Mouse (Mus musculus): ENCODE measurements around the gene Taf8. TPM values are rescaled to one million over a fixed set of nuclear protein-coding genes. Genes with fewer than 3 reads are reported as not detected.

Gene Taf8
- 15.1 and 25.1 TPM in 2 replicates for total RNA-seq (2014; rRNA removed)
- polyA plus RNA-seq (2015; fragmentation: Nextera tagmentation; extraction: Ambion mirVana), result 11.5 and 12.3 TPM in 2 replicates

GRCm38 (mm10) chr17:47501946-47502706, at the start of gene Taf8:
Gene Taf8 (minus strand): TSS chr17:47502292.
- no peaks in the 10 kb centered on the region for H3K27me3 ChIP-seq (ENCODE audit: insufficient read depth, low read length)
- no peak for TF ChIP-seq CTCF (IDR thresholded peaks at IDR 0.05)
- H3K9me3 ChIP-seq (ENCODE audit: low read length), result no peaks in the 10 kb centered on the region
- WGBS, result under 1% methylated on average over 40 of the region's 40 CpGs
- DNase-seq (ENCODE audit: low spot score) (peak; percentile 94), ATAC-seq (ENCODE audit: low FRiP score) (peak; percentile 96)
- H3K36me3 ChIP-seq (ENCODE audit: insufficient read depth, low read length), result peaks cover 10% of the 10 kb centered on the region; the same call in 1 of the 2 replicates
- peak within 1 kb of the TSS; percentile 60 for H3K4me3 ChIP-seq (ENCODE audit: low read depth, low read length)
- H3K4me1 ChIP-seq (ENCODE audit: insufficient read depth, low read length), result peaks cover 6% of the 10 kb centered on the region; the same call in 1 of the 2 replicates
- peak within 1 kb of the TSS; percentile 64 for H3K4me2 ChIP-seq (ENCODE audit: low read depth, low read length, poor library complexity, severe bottlenecking)
- H3K27ac ChIP-seq (ENCODE audit: low read depth, low read length), result peak within 1 kb of the TSS; percentile 73
- peak within 1 kb of the TSS; percentile 72 for H3K9ac ChIP-seq (replicated peaks; ENCODE audit: low read length, poor library complexity, severe bottlenecking)

DNA sequence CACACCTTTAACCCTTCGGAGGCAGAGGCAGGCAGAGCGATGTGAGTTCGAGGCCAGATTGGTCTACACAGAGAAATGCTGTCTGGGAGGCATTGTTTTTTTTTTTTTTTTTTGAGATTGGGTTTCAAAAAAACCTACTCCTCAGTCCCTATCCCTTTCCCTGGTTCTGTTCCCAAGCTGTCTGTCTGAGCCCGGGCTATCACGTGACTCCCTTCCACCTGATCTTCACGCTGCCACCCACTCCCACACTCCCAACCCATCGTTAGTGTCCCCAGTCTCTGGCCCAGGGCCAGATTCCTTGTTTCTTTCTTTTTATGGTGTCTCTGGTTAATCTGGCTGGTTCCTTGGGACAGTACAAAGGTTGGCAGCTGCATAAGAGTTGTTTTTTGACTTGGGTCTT, 49.0 kb upstream of the Taf8 start:
- no peak overlapping the region for H3K4me3 ChIP-seq (ENCODE audit: low read depth, low read length)
- 69% methylated on average over 7 of the region's 7 CpGs for WGBS
- ATAC-seq (ENCODE audit: low FRiP score) (no peak), DNase-seq (ENCODE audit: low spot score) (no peak)
- H3K9ac ChIP-seq (replicated peaks; ENCODE audit: low read length, poor library complexity, severe bottlenecking), result no peak overlapping the region
- H3K36me3 ChIP-seq (ENCODE audit: insufficient read depth, low read length), result no peaks in the 10 kb centered on the region
- no peaks in the 10 kb centered on the region for H3K9me3 ChIP-seq (ENCODE audit: low read length)
- no peaks in the 10 kb centered on the region for H3K4me1 ChIP-seq (ENCODE audit: insufficient read depth, low read length)
- H3K27me3 ChIP-seq (ENCODE audit: insufficient read depth, low read length), result no peaks in the 10 kb centered on the region
- no peak overlapping the region for H3K27ac ChIP-seq (ENCODE audit: low read depth, low read length)
- H3K4me2 ChIP-seq (ENCODE audit: low read depth, low read length, poor library complexity, severe bottlenecking), result no peak overlapping the region
- TF ChIP-seq CTCF (IDR thresholded peaks at IDR 0.05), result no peak

GRCm38 (mm10) chr17:47545861-47546331, 43.8 kb upstream of the Taf8 start:
- Histone ChIP-seq H3K36me3 (ENCODE audit: insufficient read depth, low read length) (no peaks in the 10 kb centered on the region), H3K9me3 (ENCODE audit: low read length) (no peaks in the 10 kb centered on the region), H3K27me3 (ENCODE audit: insufficient read depth, low read length) (no peaks in the 10 kb centered on the region), H3K4me3 (ENCODE audit: low read depth, low read length) (no peak overlapping the region), H3K9ac (replicated peaks; ENCODE audit: low read length, poor library complexity, severe bottlenecking) (no peak overlapping the region), H3K4me2 (ENCODE audit: low read depth, low read length, poor library complexity, severe bottlenecking) (peak overlapping the region; percentile 15; the same call in 1 of the 2 replicates), H3K4me1 (ENCODE audit: insufficient read depth, low read length) (no peaks in the 10 kb centered on the region), H3K27ac (ENCODE audit: low read depth, low read length) (no peak overlapping the region)
- peak; percentile 67 for DNase-seq (ENCODE audit: low spot score)
- 69% methylated on average over 17 of the region's 17 CpGs for WGBS
- ATAC-seq (ENCODE audit: low FRiP score), result no peak
- TF ChIP-seq CTCF (IDR thresholded peaks at IDR 0.05), result no peak

DNA sequence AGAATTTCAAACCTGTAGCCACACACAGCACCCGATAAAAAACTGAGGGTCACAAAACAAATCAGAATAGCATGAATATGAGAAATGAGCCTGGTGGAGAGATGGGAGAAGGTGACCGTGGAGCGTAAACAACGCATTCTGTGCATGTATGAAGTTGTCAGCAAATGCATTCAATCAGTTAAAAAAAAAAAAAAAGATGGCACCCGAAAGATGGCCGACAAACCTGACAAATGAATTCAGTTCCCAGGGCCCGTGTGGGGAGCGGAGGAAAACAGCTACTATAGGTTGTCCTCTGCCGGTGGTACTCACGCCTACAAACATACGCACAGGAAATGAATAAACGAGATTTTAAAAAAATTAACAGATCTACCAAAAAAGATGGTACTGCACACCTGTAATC, 43.1 kb upstream of the Taf8 start:
- H3K36me3 ChIP-seq (ENCODE audit: insufficient read depth, low read length), result no peaks in the 10 kb centered on the region
- H3K27me3 ChIP-seq (ENCODE audit: insufficient read depth, low read length), result no peaks in the 10 kb centered on the region
- H3K9me3 ChIP-seq (ENCODE audit: low read length), result no peaks in the 10 kb centered on the region
- no peaks in the 10 kb centered on the region for H3K4me1 ChIP-seq (ENCODE audit: insufficient read depth, low read length)
- H3K9ac ChIP-seq (replicated peaks; ENCODE audit: low read length, poor library complexity, severe bottlenecking), result no peak overlapping the region
- TF ChIP-seq CTCF (IDR thresholded peaks at IDR 0.05), result no peak
- DNase-seq (ENCODE audit: low spot score) (no peak), ATAC-seq (ENCODE audit: low FRiP score) (no peak)
- no peak overlapping the region for H3K27ac ChIP-seq (ENCODE audit: low read depth, low read length)
- no peak overlapping the region for H3K4me3 ChIP-seq (ENCODE audit: low read depth, low read length)
- H3K4me2 ChIP-seq (ENCODE audit: low read depth, low read length, poor library complexity, severe bottlenecking), result no peak overlapping the region
- WGBS, result 94% methylated on average over 12 of the region's 12 CpGs

DNA sequence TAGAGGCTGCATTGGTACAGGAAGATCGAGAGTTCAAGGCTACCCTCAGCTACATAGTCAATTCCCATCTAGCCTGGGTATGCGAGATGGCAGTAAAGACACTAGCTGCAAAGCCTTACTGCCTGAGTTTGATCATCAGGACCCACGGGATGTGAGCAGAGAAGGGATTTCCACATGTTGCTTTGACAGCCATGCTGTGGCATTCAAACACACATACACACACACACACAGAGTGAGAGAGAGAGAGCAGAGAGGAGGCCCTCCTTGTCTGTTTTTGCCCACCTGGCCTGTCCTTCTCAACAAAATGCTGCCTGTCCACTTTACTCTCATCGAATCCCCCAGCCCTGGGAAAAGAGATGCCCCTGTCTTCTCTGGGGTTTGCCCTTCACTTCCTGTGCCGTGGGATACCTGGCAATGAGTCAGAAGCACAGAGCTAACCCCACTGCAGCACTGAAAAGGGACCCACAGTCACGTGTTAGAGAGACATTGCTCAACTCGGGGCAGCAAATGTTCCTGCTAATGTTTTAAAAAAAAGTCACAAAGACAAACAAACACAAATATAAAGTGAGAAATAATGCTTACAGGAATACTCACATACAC, 41.1 kb upstream of the Taf8 start:
- Histone ChIP-seq H3K4me2 (ENCODE audit: low read depth, low read length, poor library complexity, severe bottlenecking) (no peak overlapping the region), H3K4me1 (ENCODE audit: insufficient read depth, low read length) (no peaks in the 10 kb centered on the region), H3K36me3 (ENCODE audit: insufficient read depth, low read length) (no peaks in the 10 kb centered on the region), H3K9me3 (ENCODE audit: low read length) (no peaks in the 10 kb centered on the region), H3K27me3 (ENCODE audit: insufficient read depth, low read length) (no peaks in the 10 kb centered on the region), H3K4me3 (ENCODE audit: low read depth, low read length) (no peak overlapping the region), H3K9ac (replicated peaks; ENCODE audit: low read length, poor library complexity, severe bottlenecking) (no peak overlapping the region), H3K27ac (ENCODE audit: low read depth, low read length) (no peak overlapping the region)
- no peak for TF ChIP-seq CTCF (IDR thresholded peaks at IDR 0.05)
- ATAC-seq (ENCODE audit: low FRiP score), result no peak
- 75% methylated on average over 7 of the region's 7 CpGs for WGBS
- DNase-seq (ENCODE audit: low spot score), result no peak

GRCm38 (mm10) chr17:47542061-47542460, 40.0 kb upstream of the Taf8 start:
- ATAC-seq (ENCODE audit: low FRiP score), result no peak
- 61% methylated on average over 2 of the region's 5 CpGs for WGBS
- no peaks in the 10 kb centered on the region for H3K9me3 ChIP-seq (ENCODE audit: low read length)
- no peak overlapping the region for H3K4me3 ChIP-seq (ENCODE audit: low read depth, low read length)
- TF ChIP-seq CTCF (IDR thresholded peaks at IDR 0.05), result no peak
- H3K27me3 ChIP-seq (ENCODE audit: insufficient read depth, low read length), result no peaks in the 10 kb centered on the region
- H3K27ac ChIP-seq (ENCODE audit: low read depth, low read length), result no peak overlapping the region
- H3K4me1 ChIP-seq (ENCODE audit: insufficient read depth, low read length), result no peaks in the 10 kb centered on the region
- no peak overlapping the region for H3K9ac ChIP-seq (replicated peaks; ENCODE audit: low read length, poor library complexity, severe bottlenecking)
- H3K36me3 ChIP-seq (ENCODE audit: insufficient read depth, low read length), result no peaks in the 10 kb centered on the region
- DNase-seq (ENCODE audit: low spot score), result no peak
- no peak overlapping the region for H3K4me2 ChIP-seq (ENCODE audit: low read depth, low read length, poor library complexity, severe bottlenecking)
